Mouse (Mus musculus) intestine, embryonic 14.5 days (tissue): ENCODE data around the gene Ift172. TPM values are rescaled to one million over a fixed set of nuclear protein-coding genes. Genes with fewer than 3 reads are reported as not detected.

Experiments
- ATAC-seq: fragments of 200-750 bp; cut with Nextera tagmentation; replicated peaks from 2 replicates; pipeline ENCODE4 v1.8.0; 2017; ENCODE audit warnings: low read depth, moderate number of reproducible peaks, moderate TSS enrichment, moderate library complexity; ENCODE audit not compliant: low FRiP score, low TSS enrichment
- DNase-seq: peaks from one replicate; pipeline ENCODE4 v3.0.0-alpha.2; 2018; ENCODE audit warnings: low spot score
- H3K27ac ChIP-seq: fragments of 300-500 bp; sonication (generic); 2 replicates; pipeline ENCODE4 v1.5.1; 2014; ENCODE audit warnings: low read depth, mild to moderate bottlenecking, control low read depth
- H3K27me3 ChIP-seq: fragments of 300-500 bp; sonication (generic); replicated peaks from 2 replicates; pipeline ENCODE4 v1.6.1; 2014; ENCODE audit warnings: low read length, control low read depth; ENCODE audit not compliant: control insufficient read depth, insufficient read depth
- H3K36me3 ChIP-seq: fragments of 300-500 bp; sonication (generic); 2 replicates; pipeline ENCODE4 v1.6.1; 2014; ENCODE audit warnings: low read length, control low read depth; ENCODE audit not compliant: control insufficient read depth, insufficient read depth
- H3K4me1 ChIP-seq: fragments of 300-500 bp; sonication (generic); replicated peaks from 2 replicates; pipeline ENCODE4 v1.6.1; 2014; ENCODE audit warnings: low read length, control low read depth, mixed read lengths; ENCODE audit not compliant: control insufficient read depth, insufficient read depth
- H3K4me2 ChIP-seq: fragments of 300-500 bp; sonication (generic); 2 replicates; pipeline ENCODE4 v1.6.1; 2014; ENCODE audit warnings: low read length
- H3K4me3 ChIP-seq: fragments of 300-500 bp; sonication (generic); 2 replicates; pipeline ENCODE4 v1.5.1; 2014; ENCODE audit warnings: low read depth, low read length, control low read depth, mixed read lengths
- H3K9ac ChIP-seq: fragments of 300-500 bp; sonication (generic); 2 replicates; pipeline ENCODE4 v1.6.1; 2014; ENCODE audit warnings: mild to moderate bottlenecking, low read length
- H3K9me3 ChIP-seq: fragments of 300-500 bp; sonication (generic); 2 replicates; pipeline ENCODE4 v1.6.1; 2016; ENCODE audit warnings: low read length, control low read depth; ENCODE audit not compliant: control insufficient read depth
- WGBS: fragments of 180-500 bp; shearing (Covaris S2); extraction: QIAGEN DNeasy Blood & Tissue Kit; methylation state at CpG from one replicate; pipeline ENCODE4 v1.1.7; 2014; 5-methylcytosine and 5-hydroxymethylcytosine counted together
- polyA plus RNA-seq: library from polyadenylated mRNA; unstranded; fragments of >200 nt; fragmentation: Nextera tagmentation; extraction: Ambion mirVana; gene quantifications from 2 replicates; pipeline ENCODE4 v1.2.1, GENCODE M21; 2014

The Ift172 gene
- polyA plus RNA-seq, 1 experiment from 2014 or later, result 30.6 TPM

- H3K9me3 ChIP-seq, result no peaks in the 10 kb centered on the region
- WGBS, result 71% methylated on average over 3 of the region's 3 CpGs
- no peak overlapping the region for H3K27ac ChIP-seq
- peaks cover 9% of the 10 kb centered on the region for H3K4me1 ChIP-seq
- H3K36me3 ChIP-seq, result peaks cover 17% of the 10 kb centered on the region
- no peak overlapping the region for H3K9ac ChIP-seq
- no peak overlapping the region for H3K4me3 ChIP-seq
- H3K27me3 ChIP-seq, result no peaks in the 10 kb centered on the region
- DNase-seq (no peak), ATAC-seq (no peak)
- H3K4me2 ChIP-seq, result no peak overlapping the region
These were observed 7.1 kb upstream of the Ift172 start for GRCm38 (mm10) chr5:31297981-31298380.

- peaks cover 25% of the 10 kb centered on the region for H3K36me3 ChIP-seq
- no peak within 1 kb of the TSS; the same call in 1 of the 2 replicates for H3K9ac ChIP-seq
- H3K9me3 ChIP-seq, result no peaks in the 10 kb centered on the region
- DNase-seq (no peak), ATAC-seq (no peak)
- H3K4me1 ChIP-seq, result peaks cover 9% of the 10 kb centered on the region
- H3K27me3 ChIP-seq, result no peaks in the 10 kb centered on the region
- H3K4me2 ChIP-seq, result peak within 1 kb of the TSS; percentile 91
- no peak within 1 kb of the TSS for H3K27ac ChIP-seq
- WGBS, result 66% methylated on average over 13 of the region's 13 CpGs
- no peak within 1 kb of the TSS for H3K4me3 ChIP-seq
These were observed 6.3 kb upstream of the Ift172 start, which contains the start of gene Gckr for GRCm38 (mm10) chr5:31297047-31297757. Gene Gckr, plus strand, starts transcription at chr5:31297443.

GRCm38 (mm10) chr5:31295606-31296141 is 4.8 kb upstream of the Ift172 start, which contains the start of gene Fndc4:
Gene Fndc4, minus strand, starts transcription at chr5:31296080.
- Histone ChIP-seq H3K4me1 (peaks cover 12% of the 10 kb centered on the region), H3K27ac (0 out of 2 replicates have a peak within 1 kb of the TSS, but pooled peaks have one; percentile 43), H3K9ac (peak within 1 kb of the TSS; percentile 84), H3K27me3 (no peaks in the 10 kb centered on the region), H3K4me3 (peak within 1 kb of the TSS; percentile 90), H3K9me3 (no peaks in the 10 kb centered on the region), H3K36me3 (peaks cover 25% of the 10 kb centered on the region), H3K4me2 (peak within 1 kb of the TSS; percentile 91)
- ATAC-seq (peak; percentile 61), DNase-seq (peak; percentile 80)
- WGBS, result under 1% methylated on average over 27 of the region's 46 CpGs

GRCm38 (mm10) chr5:31294964-31295605 is 4.2 kb upstream of the Ift172 start:
- peaks cover 14% of the 10 kb centered on the region for H3K4me1 ChIP-seq
- peak overlapping the region; percentile 90 for H3K4me3 ChIP-seq
- H3K36me3 ChIP-seq, result peaks cover 25% of the 10 kb centered on the region
- DNase-seq (peak; percentile 64), ATAC-seq (peak; percentile 46; the same call in 1 of the 2 replicates)
- H3K4me2 ChIP-seq, result peak overlapping the region; percentile 91
- H3K9ac ChIP-seq, result peak overlapping the region; percentile 84
- H3K9me3 ChIP-seq, result no peaks in the 10 kb centered on the region
- H3K27me3 ChIP-seq, result no peaks in the 10 kb centered on the region
- H3K27ac ChIP-seq, result 0 out of 2 replicates have a peak overlapping the region, but pooled peaks have one; percentile 33
- WGBS, result 5% methylated on average over 25 of the region's 29 CpGs

GRCm38 (mm10) chr5:31291361-31291688 is 409 bp upstream of the Ift172 start:
- peak overlapping the region; percentile 50 for H3K9ac ChIP-seq
- 4% methylated on average over 9 of the region's 9 CpGs for WGBS
- H3K27me3 ChIP-seq, result no peaks in the 10 kb centered on the region

DNA sequence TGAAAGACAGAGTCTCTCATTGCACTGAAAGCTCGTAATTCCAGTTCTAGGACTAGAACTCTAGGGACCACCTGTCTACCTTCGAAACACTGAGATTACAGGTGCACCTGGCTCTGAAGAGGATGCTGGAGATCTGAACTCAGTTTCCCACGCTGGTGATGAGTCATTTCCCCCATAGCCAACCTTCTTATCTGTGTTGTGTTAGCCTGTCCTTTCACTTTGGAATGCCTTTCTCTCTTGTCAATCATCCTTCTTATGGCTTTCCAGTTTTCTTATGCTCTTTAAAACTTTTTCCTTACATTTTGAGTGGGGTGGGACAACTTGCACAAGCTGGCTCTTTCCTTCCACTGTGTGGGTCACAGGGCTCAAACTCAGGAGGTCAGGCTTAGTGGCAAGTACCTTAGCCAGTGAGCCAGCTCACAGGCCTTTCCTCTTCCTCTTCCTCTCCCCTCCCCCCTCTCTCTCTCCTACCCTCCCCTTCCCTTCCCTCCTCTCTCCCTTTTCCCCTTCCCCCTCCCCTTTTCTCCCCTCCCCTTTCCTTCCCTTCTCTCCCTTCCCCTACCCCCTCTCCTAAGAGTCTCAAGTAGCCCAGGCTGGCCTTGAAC is 1.2 kb downstream of the Ift172 start:
- H3K9me3 ChIP-seq, result no peaks in the 10 kb centered on the region
- H3K36me3 ChIP-seq, result peaks cover 44% of the 10 kb centered on the region
- H3K27me3 ChIP-seq, result no peaks in the 10 kb centered on the region
- H3K27ac ChIP-seq, result no peak overlapping the region
- peaks cover 13% of the 10 kb centered on the region for H3K4me1 ChIP-seq
- ATAC-seq, result no peak
- no peak overlapping the region for H3K4me3 ChIP-seq
- no peak for DNase-seq
- peak overlapping the region; percentile 86 for H3K4me2 ChIP-seq
- WGBS, result 71% methylated on average over 3 of the region's 3 CpGs
- H3K9ac ChIP-seq, result peak overlapping the region; percentile 58; the same call in 1 of the 2 replicates

More at GRCm38 (mm10) chr5:31291361-31291688, 409 bp upstream of the Ift172 start:
- Histone ChIP-seq H3K4me3 (peak overlapping the region; percentile 66), H3K4me1 (peaks cover 18% of the 10 kb centered on the region), H3K4me2 (peak overlapping the region; percentile 86), H3K36me3 (peaks cover 28% of the 10 kb centered on the region), H3K27ac (peak overlapping the region; percentile 87), H3K9me3 (no peaks in the 10 kb centered on the region)
- no peak for ATAC-seq
- DNase-seq, result no peak

- peaks cover 9% of the 10 kb centered on the region for H3K4me1 ChIP-seq
- H3K4me3 ChIP-seq, result no peak overlapping the region
- 85% methylated on average over 3 of the region's 3 CpGs for WGBS
- H3K27me3 ChIP-seq, result no peaks in the 10 kb centered on the region
- no peak overlapping the region for H3K9ac ChIP-seq
- H3K27ac ChIP-seq, result no peak overlapping the region
- peaks cover 44% of the 10 kb centered on the region for H3K36me3 ChIP-seq
- DNase-seq (no peak), ATAC-seq (no peak)
- H3K9me3 ChIP-seq, result no peaks in the 10 kb centered on the region
- no peak overlapping the region for H3K4me2 ChIP-seq
These were observed 2.3 kb downstream of the Ift172 start for GRCm38 (mm10) chr5:31288655-31289054.

GRCm38 (mm10) chr5:31288225-31288624 is 2.7 kb downstream of the Ift172 start:
- Histone ChIP-seq H3K27ac (no peak overlapping the region), H3K27me3 (no peaks in the 10 kb centered on the region), H3K36me3 (peaks cover 44% of the 10 kb centered on the region), H3K9me3 (no peaks in the 10 kb centered on the region), H3K9ac (no peak overlapping the region), H3K4me3 (no peak overlapping the region), H3K4me1 (peaks cover 9% of the 10 kb centered on the region), H3K4me2 (no peak overlapping the region)
- ATAC-seq (no peak), DNase-seq (no peak)
- 76% methylated on average over 4 of the region's 4 CpGs for WGBS
